Mouse (Mus musculus): ENCODE results near the gene Dcst2. TPM values are rescaled to one million over a fixed set of nuclear protein-coding genes. Genes with fewer than 3 reads are reported as not detected.

Dcst2 gene
- total and polyA plus RNA-seq, 3 experiments: 0.06 TPM; not detected in 2

DNA sequence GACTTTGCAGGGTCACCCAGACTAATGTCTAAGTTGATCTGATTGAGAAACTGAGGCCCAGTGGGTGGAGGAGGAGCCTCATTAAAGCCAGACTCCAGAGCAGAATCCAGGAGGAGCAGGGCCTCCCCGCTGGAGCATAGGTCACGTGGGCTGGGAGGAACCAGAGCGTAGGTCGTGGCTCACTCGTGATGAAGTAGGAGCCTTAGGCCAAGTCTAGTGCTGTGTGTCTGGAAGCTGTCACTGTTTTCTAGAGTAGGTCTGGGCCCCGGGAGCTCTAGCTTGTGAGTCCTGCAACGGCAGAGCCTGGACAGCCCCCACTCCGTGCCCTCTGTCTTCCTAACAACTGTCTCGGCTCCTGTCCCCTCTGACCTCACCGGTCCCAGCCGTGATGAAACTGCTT is 5.6 kb downstream of the Dcst2 start:
- H3K79me2 ChIP-seq (ENCODE audit: control insufficient read depth, insufficient read depth, low read length, poor library complexity): no peaks in the 10 kb centered on the region
- no peaks in the 10 kb centered on the region for H3K9me3 ChIP-seq (replicated peaks; ENCODE audit: insufficient read depth, low read length)
- no peak for DNase-seq (ENCODE audit: low read depth, low spot score)
- no peaks in the 10 kb centered on the region for H3K4me1 ChIP-seq (ENCODE audit: control insufficient read depth in 1 of 2, insufficient read depth in 2 of 2, low read length in 2 of 2)
- peaks cover 14 to 19% of the 10 kb centered on the region in 2 experiments for H3K27me3 ChIP-seq (ENCODE audit: control insufficient read depth in 1 of 2, insufficient read depth in 2 of 2, low read length in 2 of 2)
- no peak overlapping the region for H3K27ac ChIP-seq (ENCODE audit: control insufficient read depth, low read depth, low read length)
- no peaks in the 10 kb centered on the region for H3K36me3 ChIP-seq (ENCODE audit: control insufficient read depth in 1 of 2, insufficient read depth in 2 of 2, low read length in 2 of 2)
- TF ChIP-seq SIN3A (IDR thresholded peaks at IDR 0.05; ENCODE audit: low read length) (no peak), USF1 (IDR thresholded peaks at IDR 0.05; ENCODE audit: low read depth, low read length) (0 out of 2 replicates have a peak, but pooled peaks have one; percentile 21)
- H3K4me3 ChIP-seq (ENCODE audit: control insufficient read depth in 1 of 2, insufficient read depth in 1 of 2, low read depth in 2 of 2, low read length in 2 of 2): no peak overlapping the region
- no peak overlapping the region for H3K9ac ChIP-seq (ENCODE audit: control insufficient read depth, low read depth, low read length, poor library complexity, severe bottlenecking)

DNA sequence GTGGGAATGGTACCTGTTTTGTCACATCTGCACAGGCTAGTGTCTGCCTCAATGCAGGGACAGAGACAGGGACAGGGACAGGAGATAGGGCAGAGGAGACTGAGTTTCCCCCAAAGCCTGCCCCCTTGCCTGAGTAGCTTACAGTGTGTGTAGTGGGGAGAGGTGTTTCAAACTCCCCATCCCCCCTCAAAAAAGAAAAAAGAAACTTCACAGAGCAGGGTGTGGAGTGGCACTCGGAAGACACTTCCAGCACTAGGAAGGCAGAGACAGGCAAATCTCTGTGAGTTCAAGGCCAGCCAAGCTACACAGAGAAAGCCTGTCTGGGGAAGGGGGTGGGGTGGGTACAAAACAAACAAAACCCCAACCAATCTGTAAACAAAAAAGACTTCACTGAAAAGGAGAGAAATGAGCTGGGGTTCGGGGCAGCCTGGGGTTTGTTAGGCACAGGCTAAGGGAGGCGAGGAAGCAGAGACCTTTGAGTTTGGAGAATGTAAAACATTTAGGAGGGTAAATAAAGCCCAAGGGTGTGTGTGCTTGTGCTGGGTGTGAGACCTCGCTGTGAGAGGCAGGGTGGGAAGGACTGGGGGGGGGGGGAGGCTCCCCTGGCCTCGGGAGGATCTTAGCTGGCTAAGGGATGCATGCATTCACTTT is 11.9 kb downstream of the Dcst2 start:
- H3K79me2 ChIP-seq (ENCODE audit: control insufficient read depth, insufficient read depth, low read length, poor library complexity): no peaks in the 10 kb centered on the region
- H3K4me3 ChIP-seq (ENCODE audit: control insufficient read depth in 1 of 2, insufficient read depth in 1 of 2, low read depth in 2 of 2, low read length in 2 of 2): no peak overlapping the region
- H3K36me3 ChIP-seq (ENCODE audit: control insufficient read depth in 1 of 2, insufficient read depth in 2 of 2, low read length in 2 of 2): peaks cover 0 to 4% of the 10 kb centered on the region in 2 experiments; a peak in 1 of 4 replicates
- TF ChIP-seq SMC3 (IDR thresholded peaks at IDR 0.05; ENCODE audit: low read depth, low read length) (no peak), ZMIZ1 (IDR thresholded peaks at IDR 0.05; ENCODE audit: low read depth, low read length) (no peak), ZC3H11A (IDR thresholded peaks at IDR 0.05; ENCODE audit: low read depth, low read length) (no peak), HCFC1 (IDR thresholded peaks at IDR 0.05; ENCODE audit: low read depth, low read length) (no peak), POLR2AphosphoS5 (IDR thresholded peaks at IDR 0.05; ENCODE audit: borderline replicate concordance, low read depth, low read length) (no peak), MXI1 (IDR thresholded peaks at IDR 0.05; ENCODE audit: low read depth, low read length) (no peak), RCOR1 (IDR thresholded peaks at IDR 0.05; ENCODE audit: low read depth, low read length) (no peak), EP300 (IDR thresholded peaks at IDR 0.05; ENCODE audit: low read depth in 1 of 2, low read length in 2 of 2) (no peak)
- H3K4me1 ChIP-seq (ENCODE audit: control insufficient read depth in 1 of 2, insufficient read depth in 2 of 2, low read length in 2 of 2): peaks cover 0 to 9% of the 10 kb centered on the region in 2 experiments; a peak in 1 of 4 replicates
- H3K9me3 ChIP-seq (replicated peaks; ENCODE audit: insufficient read depth, low read length): no peaks in the 10 kb centered on the region
- no peak for DNase-seq (ENCODE audit: low read depth, low spot score)
- peaks cover 0 to 3% of the 10 kb centered on the region in 2 experiments; a peak in 1 of 4 replicates for H3K27me3 ChIP-seq (ENCODE audit: control insufficient read depth in 1 of 2, insufficient read depth in 2 of 2, low read length in 2 of 2)
- H3K9ac ChIP-seq (ENCODE audit: control insufficient read depth, low read depth, low read length, poor library complexity, severe bottlenecking): no peak overlapping the region
- H3K27ac ChIP-seq (ENCODE audit: control insufficient read depth, low read depth, low read length): no peak overlapping the region

DNA sequence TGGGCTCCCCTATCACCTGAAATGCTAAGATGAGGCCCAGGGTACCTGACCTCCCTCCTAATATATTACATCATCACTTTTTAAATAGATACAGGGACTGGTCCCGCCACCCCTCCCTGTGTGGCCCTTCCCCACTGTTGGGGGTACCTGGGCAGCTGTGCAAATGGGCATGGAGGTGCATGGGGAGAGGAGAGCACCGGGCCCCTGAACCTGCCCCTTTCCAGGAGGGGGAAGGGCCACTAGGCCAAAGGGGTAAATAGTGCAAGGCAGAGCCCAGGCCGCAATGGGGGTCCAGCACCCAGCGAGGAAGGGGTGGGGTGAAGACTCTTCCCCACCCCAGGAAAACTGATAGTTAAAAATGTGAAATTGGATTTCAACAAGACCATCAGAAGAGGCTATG is 16.1 kb downstream of the Dcst2 start:
- H3K27me3 ChIP-seq (ENCODE audit: control insufficient read depth in 1 of 2, insufficient read depth in 2 of 2, low read length in 2 of 2): no peaks in the 10 kb centered on the region
- H3K36me3 ChIP-seq (ENCODE audit: control insufficient read depth in 1 of 2, insufficient read depth in 2 of 2, low read length in 2 of 2): peaks cover 0 to 4% of the 10 kb centered on the region in 2 experiments; a peak in 1 of 4 replicates
- H3K4me1 ChIP-seq (ENCODE audit: control insufficient read depth in 1 of 2, insufficient read depth in 2 of 2, low read length in 2 of 2): peaks cover 0 to 9% of the 10 kb centered on the region in 2 experiments; a peak in 1 of 4 replicates
- no peaks in the 10 kb centered on the region for H3K79me2 ChIP-seq (ENCODE audit: control insufficient read depth, insufficient read depth, low read length, poor library complexity)
- H3K27ac ChIP-seq (ENCODE audit: control insufficient read depth, low read depth, low read length): no peak overlapping the region
- H3K4me3 ChIP-seq (ENCODE audit: control insufficient read depth in 1 of 2, insufficient read depth in 1 of 2, low read depth in 2 of 2, low read length in 2 of 2): no peak overlapping the region
- no peak for TF ChIP-seq MEF2A (IDR thresholded peaks at IDR 0.05; ENCODE audit: extremely low read depth, insufficient replicate concordance, low read depth, low read length, poor library complexity, severe bottlenecking)
- TF ChIP-seq MAFK (IDR thresholded peaks at IDR 0.05; ENCODE audit: borderline replicate concordance, low read depth, low read length): no peak
- no peak for TF ChIP-seq ZKSCAN1 (IDR thresholded peaks at IDR 0.05; ENCODE audit: low read depth, low read length)
- TF ChIP-seq ZC3H11A (IDR thresholded peaks at IDR 0.05; ENCODE audit: low read depth, low read length): no peak
- no peak for TF ChIP-seq JUND (IDR thresholded peaks at IDR 0.05; ENCODE audit: low read depth, low read length)
- TF ChIP-seq NRF1 (IDR thresholded peaks at IDR 0.05; ENCODE audit: insufficient read depth, low read depth, low read length, poor library complexity, severe bottlenecking): no peak
- no peak for TF ChIP-seq EP300 (IDR thresholded peaks at IDR 0.05; ENCODE audit: low read depth in 1 of 2, low read length in 2 of 2)
- TF ChIP-seq MAX (IDR thresholded peaks at IDR 0.05; ENCODE audit: low read length): no peak
- TF ChIP-seq GATA1 (IDR thresholded peaks at IDR 0.05; ENCODE audit: low read depth, low read length): no peak
- no peak for TF ChIP-seq MYC (IDR thresholded peaks at IDR 0.05; ENCODE audit: low read depth, low read length)
- TF ChIP-seq USF2 (IDR thresholded peaks at IDR 0.05; ENCODE audit: borderline replicate concordance in 1 of 2, insufficient read depth in 1 of 2, low read depth in 1 of 2, low read length in 2 of 2): no peak
- no peak for TF ChIP-seq E2F4 (IDR thresholded peaks at IDR 0.05; ENCODE audit: borderline replicate concordance, low read depth, low read length)
- TF ChIP-seq SIN3A (IDR thresholded peaks at IDR 0.05; ENCODE audit: low read length): no peak
- no peak for TF ChIP-seq CTCF (IDR thresholded peaks at IDR 0.05 in 2 of 3, conservative IDR thresholded peaks at IDR 0.05 in 1 of 3; ENCODE audit: control insufficient read depth in 1 of 3, insufficient read depth in 1 of 3, low read depth in 2 of 3, low read length in 3 of 3, poor library complexity in 1 of 3, severe bottlenecking in 1 of 3)
- TF ChIP-seq MXI1 (IDR thresholded peaks at IDR 0.05; ENCODE audit: low read depth, low read length): no peak
- no peak for TF ChIP-seq POLR2AphosphoS2 (IDR thresholded peaks at IDR 0.05; ENCODE audit: low read length)
- TF ChIP-seq ETS1 (IDR thresholded peaks at IDR 0.05; ENCODE audit: low read depth, low read length): no peak
- TF ChIP-seq HCFC1 (IDR thresholded peaks at IDR 0.05; ENCODE audit: low read depth, low read length): no peak
- TF ChIP-seq ZMIZ1 (IDR thresholded peaks at IDR 0.05; ENCODE audit: low read depth, low read length): no peak
- H3K9me3 ChIP-seq (replicated peaks; ENCODE audit: insufficient read depth, low read length): no peaks in the 10 kb centered on the region
- no peak overlapping the region for H3K9ac ChIP-seq (ENCODE audit: control insufficient read depth, low read depth, low read length, poor library complexity, severe bottlenecking)
- DNase-seq (ENCODE audit: low read depth, low spot score): no peak
